Mouse (Mus musculus) ES-Bruce4 (cell line): ENCODE results near the gene Kif24.

Experiments
- CTCF ChIP-seq: IDR thresholded peaks from one replicate; pipeline ENCODE4 v1.8.1; 2011; ENCODE audit warnings: low read depth, low read length
- POLR2A ChIP-seq: IDR thresholded peaks from one replicate; pipeline ENCODE4 v1.8.1; 2011; ENCODE audit warnings: low read length; ENCODE audit not compliant: insufficient read depth

DNA sequence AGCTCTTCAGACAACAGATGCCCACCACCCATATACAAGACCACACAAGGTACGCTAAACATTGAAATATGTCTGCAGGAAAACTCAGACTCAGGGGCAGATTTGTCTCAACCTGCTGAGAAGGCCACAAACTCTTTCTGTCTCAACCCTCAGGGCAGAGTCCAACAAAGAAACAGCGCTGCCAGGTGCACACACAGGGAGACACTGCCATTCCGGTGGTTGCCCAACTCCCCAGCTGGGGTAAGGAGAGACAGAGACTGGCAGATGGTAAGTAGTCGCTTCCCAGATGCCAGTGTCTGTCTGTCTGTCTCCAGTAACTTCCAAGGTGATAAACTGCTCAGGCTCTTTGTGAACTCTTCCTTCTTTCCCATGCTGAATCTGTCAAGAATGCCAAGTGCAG lies 36.1 kb upstream of the Kif24 start:
- TF ChIP-seq CTCF (no peak), POLR2A (no peak)
